Mouse (Mus musculus): ENCODE measurements around the gene Sag. TPM values are rescaled to one million over a fixed set of nuclear protein-coding genes. Genes with fewer than 3 reads are reported as not detected.

Gene Sag
- polyA plus RNA-seq, 1 experiment from 2014 or later: 1.1 TPM

DNA sequence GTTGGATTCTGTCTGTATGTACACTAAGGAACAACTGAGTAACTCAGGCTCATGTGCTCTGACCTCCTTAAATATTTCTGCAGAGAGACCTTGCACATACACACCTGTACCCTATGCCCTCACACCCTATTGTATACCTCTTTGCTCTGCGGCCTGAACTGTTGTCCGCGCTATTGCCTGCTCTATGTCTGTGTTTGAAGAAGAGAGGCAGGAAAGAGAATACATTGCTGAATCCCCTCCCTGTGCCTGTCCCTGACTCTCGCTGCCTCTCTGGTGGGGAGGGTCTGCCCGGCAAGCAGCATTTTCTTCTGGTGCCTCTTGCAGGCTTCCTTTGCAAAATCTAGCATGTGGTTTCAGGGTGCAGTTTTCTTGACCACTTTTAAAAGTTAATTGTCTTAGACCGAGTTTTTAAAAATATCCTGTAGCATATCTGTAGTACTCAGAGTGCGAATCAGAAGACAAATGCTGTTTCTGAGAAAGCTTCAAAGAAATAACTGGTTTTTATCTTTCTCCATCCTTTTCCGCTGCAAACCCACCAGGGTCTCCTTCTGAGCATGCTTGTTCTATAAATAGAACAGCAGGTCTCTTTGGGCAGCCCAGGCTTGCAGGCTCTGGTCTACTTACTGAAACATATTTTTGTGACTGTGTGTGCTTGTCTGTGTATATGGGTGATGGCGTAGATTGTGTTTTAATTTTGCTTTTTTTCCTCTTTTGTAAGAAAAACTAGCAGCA lies 74.2 kb downstream of the Sag start:
- Histone ChIP-seq H3K36me3 (ENCODE audit: control insufficient read depth, insufficient read depth, low read length) (no peaks in the 10 kb centered on the region), H3K27ac (ENCODE audit: low read length) (no peak overlapping the region), H3K4me1 (replicated peaks; ENCODE audit: control insufficient read depth, insufficient read depth, low read length) (peaks cover 38% of the 10 kb centered on the region), H3K9me3 (ENCODE audit: control insufficient read depth, low read length) (no peaks in the 10 kb centered on the region), H3K4me3 (ENCODE audit: low read length) (no peak overlapping the region), H3K9ac (ENCODE audit: low read length) (no peak overlapping the region), H3K4me2 (ENCODE audit: low read depth, low read length) (no peak overlapping the region), H3K27me3 (ENCODE audit: control insufficient read depth, insufficient read depth, low read depth, low read length) (no peaks in the 10 kb centered on the region)
- WGBS: 53% methylated on average over 9 of the region's 9 CpGs
- ATAC-seq (ENCODE audit: low read depth): no peak

DNA sequence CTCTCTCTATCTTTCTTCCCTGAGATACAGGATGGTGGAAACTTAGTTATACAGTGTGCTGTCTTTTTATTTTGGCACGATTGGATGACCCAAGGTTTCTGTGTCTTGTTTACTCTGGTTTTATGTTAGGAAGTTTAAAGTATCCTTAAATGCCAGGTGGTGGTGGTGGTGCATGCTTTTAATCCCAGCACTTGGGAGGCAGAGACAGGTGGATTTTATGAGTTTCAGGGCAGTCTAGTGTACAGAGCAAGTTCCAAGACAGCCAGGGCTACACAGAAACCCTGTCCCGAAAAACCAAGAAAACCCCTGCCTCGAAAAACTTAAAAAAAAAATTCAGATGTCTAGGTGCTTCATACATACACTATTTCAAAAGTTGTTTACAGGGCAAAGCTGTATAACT lies 75.6 kb downstream of the Sag start:
- Histone ChIP-seq H3K36me3 (ENCODE audit: control insufficient read depth, insufficient read depth, low read length) (no peaks in the 10 kb centered on the region), H3K27me3 (ENCODE audit: control insufficient read depth, insufficient read depth, low read depth, low read length) (no peaks in the 10 kb centered on the region), H3K27ac (ENCODE audit: low read length) (peak overlapping the region; percentile 99), H3K9ac (ENCODE audit: low read length) (no peak overlapping the region), H3K4me1 (replicated peaks; ENCODE audit: control insufficient read depth, insufficient read depth, low read length) (peaks cover 34% of the 10 kb centered on the region), H3K9me3 (ENCODE audit: control insufficient read depth, low read length) (no peaks in the 10 kb centered on the region), H3K4me2 (ENCODE audit: low read depth, low read length) (no peak overlapping the region), H3K4me3 (ENCODE audit: low read length) (no peak overlapping the region)
- WGBS: 71% methylated on average over 3 of the region's 3 CpGs
- ATAC-seq (ENCODE audit: low read depth): no peak

DNA sequence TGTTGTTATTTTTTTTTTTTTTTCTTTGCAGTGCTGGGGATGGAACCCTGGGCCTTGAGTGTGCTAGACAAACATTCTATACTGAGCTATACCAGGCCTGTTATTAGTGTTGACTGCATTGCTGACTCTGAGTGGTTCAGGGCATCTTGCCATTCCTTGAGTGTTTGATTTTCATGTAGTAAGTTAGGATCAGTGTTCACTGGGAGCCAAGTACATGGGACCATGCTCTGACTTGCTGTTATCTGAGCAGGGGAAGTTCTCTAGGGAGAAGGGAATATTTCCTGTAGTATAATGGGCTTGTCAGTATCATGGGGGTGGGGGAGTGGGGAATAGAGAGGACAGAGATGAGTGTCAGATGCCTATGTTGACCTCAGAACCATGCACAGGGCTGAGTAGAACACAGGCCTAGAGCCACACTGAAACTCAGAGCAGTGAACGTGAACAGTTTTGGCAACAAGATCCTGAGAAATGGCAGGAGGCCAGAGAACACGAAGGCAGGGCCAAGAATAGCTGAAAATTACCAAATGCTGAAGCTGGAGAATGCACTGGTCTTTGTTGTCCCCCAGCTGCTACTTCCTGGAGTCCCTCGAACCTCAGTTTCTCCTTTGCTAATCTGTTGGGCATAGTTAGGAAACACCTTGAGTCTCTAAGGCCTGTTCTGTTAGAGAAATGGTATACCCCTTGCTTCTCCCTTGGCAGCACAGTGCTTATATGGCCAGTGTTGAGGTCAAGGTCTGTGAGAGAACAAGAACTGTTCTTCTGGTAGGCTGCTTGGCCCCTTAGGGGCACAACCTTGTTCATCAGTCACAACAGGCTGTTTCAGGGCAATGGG lies 76.2 kb downstream of the Sag start:
- peaks cover 4% of the 10 kb centered on the region for H3K36me3 ChIP-seq (ENCODE audit: control insufficient read depth, insufficient read depth, low read length)
- H3K4me3 ChIP-seq (ENCODE audit: low read length): no peak overlapping the region
- H3K27me3 ChIP-seq (ENCODE audit: control insufficient read depth, insufficient read depth, low read depth, low read length): no peaks in the 10 kb centered on the region
- peaks cover 34% of the 10 kb centered on the region for H3K4me1 ChIP-seq (replicated peaks; ENCODE audit: control insufficient read depth, insufficient read depth, low read length)
- 0 out of 2 replicates have a peak overlapping the region, but pooled peaks have one; percentile 10 for H3K4me2 ChIP-seq (ENCODE audit: low read depth, low read length)
- H3K9me3 ChIP-seq (ENCODE audit: control insufficient read depth, low read length): no peaks in the 10 kb centered on the region
- peak; percentile 95 for ATAC-seq (ENCODE audit: low read depth)
- WGBS: 4% methylated on average over 3 of the region's 3 CpGs
- peak overlapping the region; percentile 99 for H3K27ac ChIP-seq (ENCODE audit: low read length)
- H3K9ac ChIP-seq (ENCODE audit: low read length): peak overlapping the region; percentile 39; the same call in 1 of the 2 replicates

DNA sequence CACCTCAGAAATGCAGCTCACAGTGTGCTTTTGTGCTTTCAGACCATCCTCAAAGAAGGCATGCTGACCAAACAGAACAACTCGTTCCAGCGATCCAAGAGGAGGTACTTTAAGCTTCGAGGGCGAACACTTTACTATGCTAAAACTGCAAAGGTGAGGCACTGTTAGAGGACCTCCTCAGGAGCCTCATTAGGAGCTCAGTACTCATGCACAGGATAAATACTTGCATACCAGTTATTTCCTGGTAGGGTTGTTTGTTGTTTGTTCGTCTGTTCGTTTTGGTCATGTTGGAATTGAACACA lies 76.8 kb downstream of the Sag start:
- whole genome bisulfite sequencing: 57% methylated on average over 6 of the region's 6 CpGs
- H3K4me2 ChIP-seq (ENCODE audit: low read depth, low read length): 0 out of 2 replicates have a peak overlapping the region, but pooled peaks have one; percentile 10
- no peak overlapping the region for H3K4me3 ChIP-seq (ENCODE audit: low read length)
- H3K27ac ChIP-seq (ENCODE audit: low read length): peak overlapping the region; percentile 99
- peaks cover 4% of the 10 kb centered on the region for H3K36me3 ChIP-seq (ENCODE audit: control insufficient read depth, insufficient read depth, low read length)
- H3K9ac ChIP-seq (ENCODE audit: low read length): peak overlapping the region; percentile 39; the same call in 1 of the 2 replicates
- ATAC-seq (ENCODE audit: low read depth): no peak
- no peaks in the 10 kb centered on the region for H3K27me3 ChIP-seq (ENCODE audit: control insufficient read depth, insufficient read depth, low read depth, low read length)
- H3K4me1 ChIP-seq (replicated peaks; ENCODE audit: control insufficient read depth, insufficient read depth, low read length): peaks cover 34% of the 10 kb centered on the region
- H3K9me3 ChIP-seq (ENCODE audit: control insufficient read depth, low read length): no peaks in the 10 kb centered on the region

DNA sequence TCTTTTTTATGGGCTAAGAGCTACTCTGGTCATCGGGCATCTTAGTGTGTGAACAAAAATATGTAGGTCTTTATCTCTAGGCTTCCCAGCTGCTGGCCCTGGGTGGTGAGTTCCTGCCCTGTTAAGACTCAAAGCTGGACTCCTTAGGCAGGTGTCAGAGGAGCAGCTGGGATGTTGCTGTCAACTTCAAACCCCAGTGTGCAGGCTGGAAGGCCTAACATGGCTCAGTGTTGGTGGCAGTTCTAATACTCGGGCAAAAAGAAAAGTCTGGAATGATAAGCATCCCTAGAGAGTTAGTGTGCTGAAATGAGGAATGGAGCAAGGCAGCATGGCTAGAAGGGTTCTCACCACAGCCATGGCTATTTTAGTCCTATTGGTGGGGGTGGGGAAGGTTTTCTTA lies 77.4 kb downstream of the Sag start:
- Histone ChIP-seq H3K27me3 (ENCODE audit: control insufficient read depth, insufficient read depth, low read depth, low read length) (no peaks in the 10 kb centered on the region), H3K4me1 (replicated peaks; ENCODE audit: control insufficient read depth, insufficient read depth, low read length) (peaks cover 34% of the 10 kb centered on the region), H3K4me3 (ENCODE audit: low read length) (no peak overlapping the region), H3K9me3 (ENCODE audit: control insufficient read depth, low read length) (no peaks in the 10 kb centered on the region), H3K9ac (ENCODE audit: low read length) (no peak overlapping the region), H3K4me2 (ENCODE audit: low read depth, low read length) (no peak overlapping the region), H3K36me3 (ENCODE audit: control insufficient read depth, insufficient read depth, low read length) (peaks cover 5% of the 10 kb centered on the region), H3K27ac (ENCODE audit: low read length) (peak overlapping the region; percentile 99)
- WGBS: 36% methylated on average over 2 of the region's 2 CpGs
- no peak for ATAC-seq (ENCODE audit: low read depth)

DNA sequence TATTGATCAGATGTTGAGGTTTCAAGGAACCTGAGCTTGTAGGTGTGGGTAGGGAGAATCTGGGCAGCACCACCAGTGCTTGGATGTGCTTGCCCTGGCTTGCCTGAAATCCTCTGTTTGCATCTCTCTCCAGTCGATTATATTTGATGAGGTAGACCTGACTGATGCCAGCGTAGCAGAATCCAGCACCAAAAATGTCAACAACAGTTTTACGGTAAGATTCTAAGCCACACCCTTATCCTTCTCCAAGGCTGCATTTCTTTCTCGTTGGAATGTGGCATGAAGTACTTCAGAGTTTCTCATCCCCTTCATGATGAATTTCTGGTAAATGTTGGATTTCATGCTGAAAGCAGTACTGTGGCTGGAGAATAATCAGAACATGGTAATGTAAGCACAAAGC lies 78.2 kb downstream of the Sag start:
- H3K4me2 ChIP-seq (ENCODE audit: low read depth, low read length): no peak overlapping the region
- peaks cover 34% of the 10 kb centered on the region for H3K4me1 ChIP-seq (replicated peaks; ENCODE audit: control insufficient read depth, insufficient read depth, low read length)
- peak overlapping the region; percentile 99 for H3K27ac ChIP-seq (ENCODE audit: low read length)
- H3K9ac ChIP-seq (ENCODE audit: low read length): no peak overlapping the region
- peaks cover 7% of the 10 kb centered on the region for H3K36me3 ChIP-seq (ENCODE audit: control insufficient read depth, insufficient read depth, low read length)
- no peaks in the 10 kb centered on the region for H3K9me3 ChIP-seq (ENCODE audit: control insufficient read depth, low read length)
- WGBS: 40% methylated on average over 4 of the region's 4 CpGs
- no peak for ATAC-seq (ENCODE audit: low read depth)
- H3K4me3 ChIP-seq (ENCODE audit: low read length): no peak overlapping the region
- no peaks in the 10 kb centered on the region for H3K27me3 ChIP-seq (ENCODE audit: control insufficient read depth, insufficient read depth, low read depth, low read length)

DNA sequence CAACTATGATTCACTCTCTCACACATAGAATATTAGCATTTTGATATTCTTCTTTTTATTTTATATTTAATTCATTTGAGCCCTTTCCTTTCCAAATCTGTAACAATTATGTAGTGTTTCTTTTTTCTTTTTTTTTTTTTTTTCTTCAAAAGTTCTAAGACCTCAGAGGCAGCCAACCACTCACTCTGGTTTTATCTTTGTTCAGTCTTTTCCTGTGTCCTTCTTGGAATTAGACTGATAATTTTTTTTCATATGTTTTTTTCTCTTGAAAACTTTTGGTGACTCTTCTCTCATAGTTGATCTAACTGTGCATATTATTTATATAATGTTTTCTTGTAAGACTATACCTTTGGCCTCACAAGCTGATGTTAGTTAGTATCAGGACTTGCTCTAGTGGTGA lies 79.1 kb downstream of the Sag start:
- no peak overlapping the region for H3K9ac ChIP-seq (ENCODE audit: low read length)
- H3K4me2 ChIP-seq (ENCODE audit: low read depth, low read length): no peak overlapping the region
- no peaks in the 10 kb centered on the region for H3K9me3 ChIP-seq (ENCODE audit: control insufficient read depth, low read length)
- H3K4me1 ChIP-seq (replicated peaks; ENCODE audit: control insufficient read depth, insufficient read depth, low read length): peaks cover 34% of the 10 kb centered on the region
- no peak overlapping the region for H3K27ac ChIP-seq (ENCODE audit: low read length)
- ATAC-seq (ENCODE audit: low read depth): no peak
- no peak overlapping the region for H3K4me3 ChIP-seq (ENCODE audit: low read length)
- H3K36me3 ChIP-seq (ENCODE audit: control insufficient read depth, insufficient read depth, low read length): peaks cover 7% of the 10 kb centered on the region
- no peaks in the 10 kb centered on the region for H3K27me3 ChIP-seq (ENCODE audit: control insufficient read depth, insufficient read depth, low read depth, low read length)

DNA sequence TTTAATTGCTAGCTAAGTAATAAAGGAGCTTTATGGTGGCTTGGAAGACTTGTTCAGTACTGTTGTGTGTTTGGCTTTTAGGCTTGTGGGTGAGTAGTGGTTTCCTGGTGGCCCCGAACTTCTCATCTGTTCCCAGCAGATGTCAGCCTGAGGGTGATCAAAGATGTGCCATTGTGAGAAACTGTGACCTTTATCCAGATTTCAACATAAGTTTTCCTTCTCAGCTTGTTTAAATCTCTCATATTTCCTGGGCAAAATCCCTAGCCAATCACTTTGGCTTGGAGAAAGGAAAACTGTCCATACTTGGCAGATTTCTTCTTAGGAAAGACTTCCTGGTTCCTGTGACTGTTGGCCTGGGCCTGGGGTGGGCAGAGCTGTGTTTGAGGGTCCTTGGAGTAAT lies 87.5 kb downstream of the Sag start:
- peak overlapping the region; percentile 79 for H3K27ac ChIP-seq (ENCODE audit: low read length)
- WGBS: 47% methylated on average over 1 of the region's 1 CpGs

DNA sequence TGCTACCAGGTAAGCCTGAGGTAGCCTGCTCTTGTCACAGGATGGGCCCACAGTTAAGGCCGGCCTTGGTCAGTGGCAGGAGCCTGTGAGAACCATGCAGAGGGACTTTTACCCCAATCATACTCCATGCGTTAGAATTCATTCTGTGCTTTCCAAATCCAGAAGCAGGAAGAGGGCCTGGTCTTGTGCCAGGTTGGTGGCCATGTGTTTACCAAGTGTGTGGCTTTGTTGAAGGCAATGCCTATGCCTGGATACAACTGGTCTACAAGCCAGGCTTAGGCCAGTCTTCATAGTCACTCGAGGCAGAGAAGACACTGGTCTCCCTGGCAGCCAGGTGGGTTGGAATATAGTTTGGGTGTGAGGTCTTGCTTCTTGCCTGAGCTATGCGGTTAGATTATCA lies 88.2 kb downstream of the Sag start:
- Histone ChIP-seq H3K4me3 (ENCODE audit: low read length) (no peak overlapping the region), H3K27me3 (ENCODE audit: control insufficient read depth, insufficient read depth, low read depth, low read length) (no peaks in the 10 kb centered on the region), H3K4me1 (replicated peaks; ENCODE audit: control insufficient read depth, insufficient read depth, low read length) (peaks cover 14% of the 10 kb centered on the region), H3K36me3 (ENCODE audit: control insufficient read depth, insufficient read depth, low read length) (no peaks in the 10 kb centered on the region), H3K9me3 (ENCODE audit: control insufficient read depth, low read length) (no peaks in the 10 kb centered on the region), H3K9ac (ENCODE audit: low read length) (no peak overlapping the region), H3K27ac (ENCODE audit: low read length) (peak overlapping the region; percentile 79), H3K4me2 (ENCODE audit: low read depth, low read length) (no peak overlapping the region)
- ATAC-seq (ENCODE audit: low read depth): peak; percentile 44; the same call in 1 of the 2 replicates
- 61% methylated on average over 4 of the region's 4 CpGs for WGBS

More for the DNA sequence above, 87.5 kb downstream of the Sag start:
- H3K9me3 ChIP-seq (ENCODE audit: control insufficient read depth, low read length): no peaks in the 10 kb centered on the region
- no peak overlapping the region for H3K4me3 ChIP-seq (ENCODE audit: low read length)
- peak; percentile 88 for ATAC-seq (ENCODE audit: low read depth)
- no peak overlapping the region for H3K9ac ChIP-seq (ENCODE audit: low read length)
- no peaks in the 10 kb centered on the region for H3K27me3 ChIP-seq (ENCODE audit: control insufficient read depth, insufficient read depth, low read depth, low read length)
- H3K4me2 ChIP-seq (ENCODE audit: low read depth, low read length): no peak overlapping the region
- H3K4me1 ChIP-seq (replicated peaks; ENCODE audit: control insufficient read depth, insufficient read depth, low read length): peaks cover 14% of the 10 kb centered on the region
- H3K36me3 ChIP-seq (ENCODE audit: control insufficient read depth, insufficient read depth, low read length): peaks cover under 1% of the 10 kb centered on the region; the same call in 1 of the 2 replicates

Data from lung, embryonic 16.5 days (tissue).